Mouse (Mus musculus) stomach, postnatal 0 days (tissue): ENCODE results near the gene Slc15a1.

Experiments
- CTCF ChIP-seq: IDR thresholded peaks from 2 replicates; pipeline ENCODE4 v1.5.1; 2016; ENCODE audit warnings: antibody characterized with exemption, low read depth, mild to moderate bottlenecking, moderate library complexity
- EP300 ChIP-seq: optimal IDR thresholded peaks from 2 replicates; pipeline ENCODE3; 2016; ENCODE audit warnings: antibody characterized with exemption

DNA sequence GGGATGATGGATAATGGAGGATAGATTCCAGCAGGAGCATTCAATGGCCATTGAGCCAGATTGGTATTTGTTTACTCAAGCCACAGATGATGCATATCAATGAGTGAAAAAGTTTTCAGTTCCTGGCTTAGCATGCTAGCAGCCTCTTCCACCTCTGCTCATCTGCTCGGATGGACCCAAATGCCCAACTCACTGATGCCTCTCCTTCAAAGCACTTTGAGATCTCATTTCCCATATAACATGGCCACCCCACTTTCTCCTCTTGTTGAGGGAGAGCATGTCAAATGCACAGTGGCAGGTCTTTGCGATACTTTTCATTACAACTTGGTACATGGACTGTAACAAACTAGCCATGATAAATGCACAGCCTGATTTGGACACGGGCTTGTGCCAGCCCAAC, 20.6 kb downstream of the Slc15a1 start:
- TF ChIP-seq EP300 (no peak), CTCF (no peak)
